Mouse (Mus musculus) erythroblast, embryonic 14.5 days (primary cell): ENCODE measurements around the gene Golga3.

Source experiments
- GATA1 ChIP-seq: IDR thresholded peaks from 2 replicates; pipeline ENCODE4 v1.6.1; 2012; ENCODE audit warnings: low read length, inconsistent platforms, mixed read lengths
- TAL1 ChIP-seq: IDR thresholded peaks from 3 replicates; pipeline ENCODE4 v1.6.1; 2012; ENCODE audit warnings: low read length, inconsistent platforms, mixed read lengths

- TF ChIP-seq TAL1 = no peak
- TF ChIP-seq GATA1 = no peak
These were observed 67.6 kb downstream of the Golga3 start for GRCm38 (mm10) chr5:110244091-110244490.
